Mouse (Mus musculus) heart, postnatal 0 days (tissue): Measurements from ENCODE around the gene Ninl.

Experiments used
- CTCF ChIP-seq: IDR thresholded peaks from 2 replicates; pipeline ENCODE4 v1.5.1; 2016; ENCODE audit warnings: antibody characterized with exemption, control low read depth, low read depth
- EP300 ChIP-seq: IDR thresholded peaks from 2 replicates; pipeline ENCODE4 v1.6.1; 2016; ENCODE audit warnings: antibody characterized with exemption, low read depth

DNA sequence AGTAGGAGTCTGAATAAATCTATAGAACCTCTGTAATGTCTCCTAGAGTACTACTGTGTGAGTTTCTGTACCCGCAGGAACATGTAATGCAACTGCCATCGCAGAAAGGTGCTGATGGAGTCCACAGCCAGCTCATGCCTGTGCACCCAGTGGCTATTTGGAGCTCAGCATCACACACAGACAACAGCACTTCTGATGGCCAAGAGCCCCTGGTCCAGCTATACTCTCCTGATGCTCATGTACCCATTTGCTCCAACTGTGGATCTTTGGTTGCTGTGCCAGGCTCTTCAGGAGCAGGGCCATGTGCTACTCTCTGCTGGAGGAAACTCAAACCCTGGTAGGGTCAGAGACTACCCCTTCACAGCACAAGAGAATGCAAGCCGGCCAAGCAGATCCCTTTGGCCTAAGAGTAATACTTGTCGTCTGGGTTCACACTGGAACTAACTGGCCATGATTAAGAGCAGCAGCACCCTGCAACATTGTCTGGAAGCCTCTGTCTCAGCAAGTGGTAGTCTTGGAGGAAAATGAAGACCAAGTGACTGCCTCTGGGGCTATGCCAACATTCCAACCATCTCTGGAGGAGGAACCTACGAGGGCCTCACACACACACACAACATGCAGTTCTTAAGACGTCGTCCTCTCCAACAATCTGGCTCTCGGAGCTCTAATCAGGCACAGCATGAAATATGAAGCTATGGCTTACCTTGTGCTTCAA is 65.6 kb downstream of the Ninl start:
- TF ChIP-seq CTCF, result no peak
- no peak for TF ChIP-seq EP300
